16 mouse cellular contexts compared by ENCODE assay signal in the genomic region with DNA sequence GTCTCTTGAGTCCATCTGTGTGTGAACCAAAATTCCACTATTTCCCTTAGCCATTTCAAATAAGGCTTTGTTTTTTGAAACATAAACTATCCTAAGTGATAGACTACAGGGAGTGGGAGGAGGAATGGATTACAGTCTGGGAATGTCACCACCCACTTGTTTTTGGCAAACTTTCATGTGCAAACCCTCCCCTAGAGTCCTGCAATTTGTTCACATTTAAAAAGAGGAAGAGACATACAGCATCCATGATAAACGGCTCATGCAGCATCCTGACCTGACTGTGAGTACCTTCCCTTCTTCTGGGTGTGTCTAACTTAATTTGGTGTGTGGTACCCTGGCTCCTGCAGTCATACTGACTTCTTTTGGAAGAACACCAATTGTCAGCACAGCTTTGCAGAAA.
A peak's percentile ranks its signal among the peaks of the same experiment; 100 is the strongest.
DNase-seq lines count a peak whose midpoint lies in the region; ATAC-seq and TF ChIP-seq lines count a peak whose summit lies in the region.
"Had no signal": no experiment of that assay in that cellular context is flagged by ENCODE, and none has a peak within 500 bp of the region (broad histone marks: within the 10 kb centered on the region; RNA-seq: fewer than 3 reads in every experiment).

No protein-coding gene starts in this region.

- no peak for DNase-seq in gastrocnemius, adult 2 months
- DNase-seq in gastrocnemius, postnatal 10 days, result no peak
- no peak for DNase-seq in lung, adult 2 months
- DNase-seq in fibroblast of lung, adult 2 months (ENCODE audit: low read depth), result peak; percentile 39
- peak; percentile 43 to 68 for DNase-seq in left cerebral cortex, adult 9 months (ENCODE audit: low spot score in 2 of 2)
- no peak for DNase-seq in urinary bladder, postnatal 14 days (ENCODE audit: low spot score)
- DNase-seq in cerebellum, postnatal 25 days, result no peak
- DNase-seq: adrenal gland, adult 8-10 months; cerebellum, adult 8-10 months; kidney, adult 8-10 months; liver, embryonic 13.5 days; thymus, postnatal 36 days had no signal

- H3K9me3 ChIP-seq in lung, embryonic 16.5 days (ENCODE audit: control insufficient read depth, low read length), result no peaks in the 10 kb centered on the region
- H3K9me3 ChIP-seq: forebrain, embryonic 10.5 days; limb, embryonic 10.5 days; liver, embryonic 13.5 days had no signal

- no peak overlapping the region for H3K9ac ChIP-seq in lung, embryonic 16.5 days (ENCODE audit: low read length)
- H3K9ac ChIP-seq: liver, embryonic 13.5 days had no signal

- 46% methylated on average over 1 of the region's 1 CpGs for WGBS in lung, embryonic 16.5 days
- WGBS in lung, adult 2 months, result 28% methylated on average over 1 of the region's 1 CpGs

- H3K4me1 ChIP-seq in lung, embryonic 16.5 days (replicated peaks; ENCODE audit: control insufficient read depth, insufficient read depth, low read length), result no peaks in the 10 kb centered on the region
- no peaks in the 10 kb centered on the region; the same call in 1 of the 2 replicates for H3K4me1 ChIP-seq in lung, adult 2 months (ENCODE audit: control insufficient read depth, insufficient read depth, low read length)
- H3K4me1 ChIP-seq: forebrain, embryonic 10.5 days; limb, embryonic 10.5 days; liver, embryonic 13.5 days had no signal

- TF ChIP-seq POLR2A in lung, adult 2 months (IDR thresholded peaks at IDR 0.05; ENCODE audit: borderline replicate concordance, extremely low read depth, low read depth, low read length), result no peak

- no peaks in the 10 kb centered on the region for H3K36me3 ChIP-seq in lung, embryonic 16.5 days (ENCODE audit: control insufficient read depth, insufficient read depth, low read length)
- H3K36me3 ChIP-seq: forebrain, embryonic 10.5 days; limb, embryonic 10.5 days; liver, embryonic 13.5 days had no signal

- H3K27ac ChIP-seq in gastrocnemius, adult 2 months, result peak overlapping the region; percentile 5; the same call in 1 of the 2 replicates
- H3K27ac ChIP-seq in lung, embryonic 16.5 days (ENCODE audit: low read length), result no peak overlapping the region
- H3K27ac ChIP-seq: forebrain, embryonic 10.5 days; limb, embryonic 10.5 days; liver, embryonic 13.5 days had no signal

- no peak for TF ChIP-seq CTCF in gastrocnemius, adult 2 months (IDR thresholded peaks at IDR 0.05)
- TF ChIP-seq CTCF in lung, adult 2 months (IDR thresholded peaks at IDR 0.05; ENCODE audit: insufficient read depth, low read length), result no peak

- ATAC-seq in lung, embryonic 16.5 days (ENCODE audit: low read depth), result peak; percentile 47; the same call in 1 of the 2 replicates
- ATAC-seq: hindbrain, embryonic 16.5 days had no signal

- no peak overlapping the region for H3K4me2 ChIP-seq in lung, embryonic 16.5 days (ENCODE audit: low read depth, low read length)
- H3K4me2 ChIP-seq: liver, embryonic 13.5 days had no signal

- H3K27me3 ChIP-seq in lung, embryonic 16.5 days (ENCODE audit: control insufficient read depth, insufficient read depth, low read depth, low read length), result no peaks in the 10 kb centered on the region
- H3K27me3 ChIP-seq: liver, embryonic 13.5 days had no signal

- intact Hi-C loops in gastrocnemius, adult 2 months (cut with DNase I), result no loop called here

- no peak overlapping the region for H3K4me3 ChIP-seq in gastrocnemius, adult 2 months
- no peak overlapping the region for H3K4me3 ChIP-seq in lung, embryonic 16.5 days (ENCODE audit: low read length)
- no peak overlapping the region for H3K4me3 ChIP-seq in lung, adult 2 months (replicated peaks; ENCODE audit: extremely low read depth, low read depth, low read length)
- H3K4me3 ChIP-seq: forebrain, embryonic 10.5 days; limb, embryonic 10.5 days; liver, embryonic 13.5 days had no signal

Comparison
In these comparisons a context has a peak if more than half of its experiments do, and no peak if none do; other contexts are left out.
1. DNase-seq: peak in fibroblast of lung, adult 2 months (single experiment) and left cerebral cortex, adult 9 months (2 of 2); none in gastrocnemius, adult 2 months (single experiment), gastrocnemius, postnatal 10 days (single experiment), lung, adult 2 months (single experiment), urinary bladder, postnatal 14 days (single experiment) and cerebellum, postnatal 25 days (0 of 2).